Mouse (Mus musculus) spleen, adult 2 months (tissue): ENCODE data around the gene Wdr78. TPM values are rescaled to one million over a fixed set of nuclear protein-coding genes. Genes with fewer than 3 reads are reported as not detected.
A peak's percentile ranks its signal among the peaks of the same experiment; 100 is the strongest.

Experiments used
- DNase-seq, 2 experiments: peaks; one replicate each; pipeline versions ENCODE4 v3.0.0 to v3.0.0-alpha.2; 2012 to 2021; ENCODE audit warnings: low spot score in 2 of 2, low read depth in 1 of 2
- H3K27ac ChIP-seq: fragments of 200-500 bp; 2 replicates; pipeline ENCODE4 v1.5.1; 2012; ENCODE audit warnings: low read length, inconsistent platforms; ENCODE audit not compliant: insufficient read depth
- H3K27me3 ChIP-seq: fragments of 200-500 bp; 2 replicates; pipeline ENCODE4 v1.6.1; 2012; ENCODE audit warnings: mild to moderate bottlenecking, moderate library complexity, low read length, inconsistent platforms; ENCODE audit not compliant: control insufficient read depth, insufficient read depth
- H3K36me3 ChIP-seq: fragments of 200-500 bp; 2 replicates; pipeline ENCODE4 v1.6.1; 2012; ENCODE audit warnings: mild to moderate bottlenecking, low read length, inconsistent platforms; ENCODE audit not compliant: control insufficient read depth, insufficient read depth
- H3K4me1 ChIP-seq: fragments of 200-500 bp; 2 replicates; pipeline ENCODE4 v1.6.1; 2011; ENCODE audit warnings: inconsistent platforms; ENCODE audit not compliant: control insufficient read depth, insufficient read depth, insufficient read length
- H3K4me3 ChIP-seq: fragments of 200-500 bp; 2 replicates; pipeline ENCODE4 v1.5.1; 2011; ENCODE audit warnings: mild to moderate bottlenecking, inconsistent platforms; ENCODE audit not compliant: insufficient read depth, insufficient read length; ENCODE audit errors: extremely low read depth
- CTCF ChIP-seq: fragments of 200-500 bp; IDR thresholded peaks from 2 replicates; pipeline ENCODE4 v1.5.1; 2011; ENCODE audit warnings: mild to moderate bottlenecking, inconsistent platforms; ENCODE audit not compliant: insufficient read depth, insufficient read length, insufficient replicate concordance; ENCODE audit errors: extremely low read depth
- POLR2A ChIP-seq: fragments of 200-500 bp; IDR thresholded peaks from 2 replicates; pipeline ENCODE4 v1.6.1; 2011; ENCODE audit warnings: low read depth, low read length, inconsistent platforms
- WGBS: fragments of 180-500 bp; shearing (Covaris S2); methylation state at CpG from one replicate; pipeline ENCODE4 v1.1.7; 2018; 5-methylcytosine and 5-hydroxymethylcytosine counted together
- polyA plus RNA-seq: library from polyadenylated mRNA; depleted of rRNA; stranded (reverse); fragments of >200 nt; gene quantifications from 2 replicates; pipeline ENCODE4 v1.2.3, GENCODE M21; 2012

The Wdr78 gene
- polyA plus RNA-seq, 1 experiment = 0.57 TPM

- Histone ChIP-seq H3K36me3 (no peaks in the 10 kb centered on the region), H3K27ac (no peak overlapping the region), H3K4me1 (peaks cover 8% of the 10 kb centered on the region), H3K4me3 (peak overlapping the region; percentile 16; the same call in 1 of the 2 replicates), H3K27me3 (no peaks in the 10 kb centered on the region)
- 10% methylated on average over 2 of the region's 2 CpGs for WGBS
- DNase-seq = no peak
- TF ChIP-seq CTCF (no peak), POLR2A (no peak)
Observed at GRCm38 (mm10) chr4:103123086-103123485, 8.7 kb upstream of the Wdr78 start.

- H3K27ac ChIP-seq = peak overlapping the region; percentile 17
- no peaks in the 10 kb centered on the region for H3K27me3 ChIP-seq
- TF ChIP-seq POLR2A (no peak), CTCF (no peak)
- H3K36me3 ChIP-seq = 0 out of 2 replicates have a peak, but pooled peaks cover 3% of the 10 kb centered on the region
- WGBS = 39% methylated on average over 9 of the region's 9 CpGs
- no peak overlapping the region for H3K4me3 ChIP-seq
- H3K4me1 ChIP-seq = peaks cover 6% of the 10 kb centered on the region
- no peak for DNase-seq
Observed at GRCm38 (mm10) chr4:103120874-103121389, 6.6 kb upstream of the Wdr78 start.

- Histone ChIP-seq H3K27ac (no peak overlapping the region), H3K4me1 (peaks cover 6% of the 10 kb centered on the region), H3K4me3 (peak overlapping the region; percentile 96; the same call in 1 of the 2 replicates), H3K36me3 (0 out of 2 replicates have a peak, but pooled peaks cover 3% of the 10 kb centered on the region), H3K27me3 (no peaks in the 10 kb centered on the region)
- DNase-seq = no peak
- WGBS = 0% methylated on average over 3 of the region's 3 CpGs
- TF ChIP-seq POLR2A (no peak), CTCF (no peak)
Observed at GRCm38 (mm10) chr4:103120395-103120794, 6.0 kb upstream of the Wdr78 start.

- Histone ChIP-seq H3K4me1 (peaks cover 7% of the 10 kb centered on the region), H3K36me3 (0 out of 2 replicates have a peak, but pooled peaks cover 3% of the 10 kb centered on the region), H3K27me3 (no peaks in the 10 kb centered on the region), H3K27ac (peak overlapping the region; percentile 99), H3K4me3 (peak overlapping the region; percentile 96)
- DNase-seq = peak in 1 of 2 experiments; percentile 39
- no peak for TF ChIP-seq POLR2A
- no peak for TF ChIP-seq CTCF
- WGBS = 2% methylated on average over 4 of the region's 4 CpGs
Observed at GRCm38 (mm10) chr4:103120028-103120384, 5.7 kb upstream of the Wdr78 start.

GRCm38 (mm10) chr4:103119229-103120027 lies 5.1 kb upstream of the Wdr78 start:
- TF ChIP-seq POLR2A (peak; percentile 70), CTCF (no peak)
- H3K27me3 ChIP-seq = no peaks in the 10 kb centered on the region
- H3K4me1 ChIP-seq = peaks cover 9% of the 10 kb centered on the region
- DNase-seq = peak; percentile 32 to 81
- under 1% methylated on average over 100 of the region's 111 CpGs for WGBS
- H3K4me3 ChIP-seq = peak overlapping the region; percentile 96
- H3K36me3 ChIP-seq = 0 out of 2 replicates have a peak, but pooled peaks cover 3% of the 10 kb centered on the region
- H3K27ac ChIP-seq = peak overlapping the region; percentile 99

GRCm38 (mm10) chr4:103118888-103119228 lies 4.5 kb upstream of the Wdr78 start:
- DNase-seq = no peak
- no peak for TF ChIP-seq POLR2A
- TF ChIP-seq CTCF = no peak
- WGBS = 7% methylated on average over 15 of the region's 15 CpGs

More at GRCm38 (mm10) chr4:103118888-103119228, 4.5 kb upstream of the Wdr78 start:
- Histone ChIP-seq H3K36me3 (0 out of 2 replicates have a peak, but pooled peaks cover 3% of the 10 kb centered on the region), H3K4me1 (peaks cover 9% of the 10 kb centered on the region), H3K4me3 (peak overlapping the region; percentile 96), H3K27ac (peak overlapping the region; percentile 99), H3K27me3 (no peaks in the 10 kb centered on the region)
